Mouse (Mus musculus): ENCODE measurements around the gene Vmo1. TPM values are rescaled to one million over a fixed set of nuclear protein-coding genes. Genes with fewer than 3 reads are reported as not detected.
A peak's percentile ranks its signal among the peaks of the same experiment; 100 is the strongest.
"Not testable (repeated sequence)": the region's sequence is repeated elsewhere in the genome, so short reads cannot be mapped to it uniquely, and the experiment has no call there.

Gene Vmo1
- polyA plus RNA-seq, 1 experiment from 2014 or later: 0.44 TPM

- peak within 1 kb of the TSS; percentile 58 for H3K9ac ChIP-seq
- under 1% methylated on average over 65 of the region's 65 CpGs for WGBS (ENCODE audit: insufficient replicate concordance)
These were observed 25.6 kb upstream of the Vmo1 start, which contains the start of gene Pld2 for GRCm38 (mm10) chr11:70539877-70540587. Gene Pld2, plus strand, starts transcription at chr11:70540064.

GRCm38 (mm10) chr11:70539423-70539822 lies 25.0 kb upstream of the Vmo1 start:
- WGBS (ENCODE audit: insufficient replicate concordance): 22% methylated on average over 9 of the region's 9 CpGs
- peak overlapping the region; percentile 62 for H3K4me3 ChIP-seq
- peaks cover 54% of the 10 kb centered on the region for H3K27me3 ChIP-seq (replicated peaks)
- peak overlapping the region; percentile 81 for H3K4me2 ChIP-seq
- ATAC-seq: no peak
- H3K36me3 ChIP-seq: no peaks in the 10 kb centered on the region
- H3K9me3 ChIP-seq (replicated peaks): no peaks in the 10 kb centered on the region
- H3K27ac ChIP-seq: no peak overlapping the region
- H3K9ac ChIP-seq: peak overlapping the region; percentile 58; the same call in 1 of the 2 replicates
- peaks cover 10% of the 10 kb centered on the region for H3K4me1 ChIP-seq

More at GRCm38 (mm10) chr11:70539877-70540587, 25.6 kb upstream of the Vmo1 start, which contains the start of gene Pld2:
- peaks cover 10% of the 10 kb centered on the region for H3K4me1 ChIP-seq
- peak; percentile 89 for ATAC-seq
- H3K36me3 ChIP-seq: no peaks in the 10 kb centered on the region
- H3K9me3 ChIP-seq (replicated peaks): no peaks in the 10 kb centered on the region
- no peak within 1 kb of the TSS for H3K27ac ChIP-seq
- H3K4me2 ChIP-seq: peak within 1 kb of the TSS; percentile 81
- H3K4me3 ChIP-seq: peak within 1 kb of the TSS; percentile 62
- H3K27me3 ChIP-seq (replicated peaks): peaks cover 54% of the 10 kb centered on the region

GRCm38 (mm10) chr11:70532839-70533238 lies 18.4 kb upstream of the Vmo1 start, which contains the start of gene Gm40193:
Gene Gm40193, minus strand, starts transcription at chr11:70532939.
- Histone ChIP-seq H3K4me2 (no peak within 1 kb of the TSS), H3K27me3 (replicated peaks) (no peaks in the 10 kb centered on the region), H3K9ac (no peak within 1 kb of the TSS), H3K4me1 (no peaks in the 10 kb centered on the region), H3K36me3 (peaks cover 14% of the 10 kb centered on the region), H3K9me3 (replicated peaks) (no peaks in the 10 kb centered on the region), H3K27ac (no peak within 1 kb of the TSS), H3K4me3 (no peak within 1 kb of the TSS)
- WGBS (ENCODE audit: insufficient replicate concordance): 78% methylated on average over 6 of the region's 6 CpGs
- no peak for ATAC-seq

DNA sequence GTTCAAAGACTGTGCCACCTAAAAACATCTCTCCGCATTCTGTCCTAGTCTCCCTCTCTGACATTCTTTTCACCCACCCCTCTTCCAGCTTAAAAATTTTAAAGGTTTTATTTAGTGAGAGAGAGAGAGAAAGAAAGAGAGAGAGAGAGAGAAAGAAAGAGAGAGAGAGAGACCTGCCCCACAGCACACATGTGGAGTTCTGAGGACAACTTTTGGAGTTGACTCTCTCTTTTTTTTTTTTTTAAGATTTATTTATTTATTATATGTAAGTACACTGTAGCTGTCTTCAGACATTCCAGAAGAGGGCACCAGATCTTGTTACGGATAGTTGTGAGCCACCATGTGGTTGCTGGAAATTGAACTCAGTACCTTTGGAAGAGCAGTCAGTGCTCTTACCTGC lies 16.6 kb upstream of the Vmo1 start:
- not testable (repeated sequence) for H3K9ac ChIP-seq; ATAC-seq; H3K27ac ChIP-seq; H3K9me3 ChIP-seq (replicated peaks); H3K27me3 ChIP-seq (replicated peaks); H3K4me2 ChIP-seq; H3K4me3 ChIP-seq
- peaks cover 12% of the 10 kb centered on the region for H3K4me1 ChIP-seq
- peaks cover 32% of the 10 kb centered on the region for H3K36me3 ChIP-seq
- 66% methylated on average over 2 of the region's 2 CpGs for WGBS (ENCODE audit: insufficient replicate concordance)

- Histone ChIP-seq H3K9me3 (replicated peaks) (no peaks in the 10 kb centered on the region), H3K4me1 (peaks cover 23% of the 10 kb centered on the region), H3K4me2 (no peak overlapping the region), H3K27ac (no peak overlapping the region), H3K36me3 (peaks cover 32% of the 10 kb centered on the region), H3K9ac (no peak overlapping the region), H3K4me3 (no peak overlapping the region), H3K27me3 (replicated peaks) (no peaks in the 10 kb centered on the region)
- no peak for ATAC-seq
- WGBS (ENCODE audit: insufficient replicate concordance): 73% methylated on average over 7 of the region's 7 CpGs
These were observed 14.2 kb upstream of the Vmo1 start for GRCm38 (mm10) chr11:70528610-70529009.

DNA sequence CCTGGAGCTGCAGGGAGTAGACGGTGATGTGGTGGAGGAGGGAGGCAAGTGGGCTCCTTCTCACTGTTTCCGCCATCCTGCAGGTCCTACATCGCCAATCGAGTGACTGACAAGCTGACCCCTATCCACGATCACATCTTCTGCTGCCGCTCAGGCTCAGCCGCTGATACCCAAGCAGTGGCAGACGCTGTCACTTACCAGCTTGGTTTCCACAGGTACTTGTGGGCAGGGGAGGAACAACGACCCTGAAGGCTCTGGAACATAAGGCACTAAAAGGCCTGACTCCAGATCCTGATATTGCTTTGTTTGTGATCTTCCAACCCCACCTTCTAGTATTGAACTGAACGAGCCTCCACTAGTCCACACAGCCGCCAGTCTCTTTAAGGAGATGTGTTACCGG lies 11.8 kb upstream of the Vmo1 start:
- Histone ChIP-seq H3K36me3 (peaks cover 32% of the 10 kb centered on the region), H3K4me1 (peaks cover 23% of the 10 kb centered on the region), H3K4me2 (peak overlapping the region; percentile 75), H3K27ac (no peak overlapping the region), H3K27me3 (replicated peaks) (peaks cover 5% of the 10 kb centered on the region; the same call in 1 of the 2 replicates), H3K9me3 (replicated peaks) (no peaks in the 10 kb centered on the region), H3K9ac (peak overlapping the region; percentile 86), H3K4me3 (peak overlapping the region; percentile 86)
- WGBS (ENCODE audit: insufficient replicate concordance): 75% methylated on average over 12 of the region's 12 CpGs
- ATAC-seq: no peak

DNA sequence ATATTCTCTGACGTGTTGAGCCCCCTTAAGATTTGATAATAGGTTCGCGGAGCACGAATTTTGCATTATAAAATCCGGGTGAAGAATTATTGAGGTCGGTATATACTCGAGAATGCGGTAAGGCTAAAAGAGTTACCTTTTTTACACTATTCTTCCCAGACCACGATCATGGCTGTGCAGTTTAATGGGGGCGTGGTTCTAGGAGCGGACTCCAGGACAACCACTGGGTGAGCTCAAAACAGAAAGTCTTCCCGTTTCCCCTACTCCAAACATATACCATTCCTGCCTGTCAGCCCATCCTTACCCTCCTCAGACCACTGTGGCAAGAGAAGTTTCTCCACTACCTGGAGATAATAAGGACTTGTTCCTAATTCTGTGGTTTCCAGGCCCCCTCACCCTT lies 11.3 kb upstream of the Vmo1 start:
- 2% methylated on average over 12 of the region's 12 CpGs for WGBS (ENCODE audit: insufficient replicate concordance)
- Histone ChIP-seq H3K4me1 (peaks cover 23% of the 10 kb centered on the region), H3K4me3 (peak overlapping the region; percentile 86), H3K9me3 (replicated peaks) (no peaks in the 10 kb centered on the region), H3K9ac (peak overlapping the region; percentile 86), H3K27ac (peak overlapping the region; percentile 69; the same call in 1 of the 2 replicates), H3K27me3 (replicated peaks) (peaks cover 9% of the 10 kb centered on the region), H3K4me2 (peak overlapping the region; percentile 75), H3K36me3 (peaks cover 32% of the 10 kb centered on the region)
- no peak for ATAC-seq

DNA sequence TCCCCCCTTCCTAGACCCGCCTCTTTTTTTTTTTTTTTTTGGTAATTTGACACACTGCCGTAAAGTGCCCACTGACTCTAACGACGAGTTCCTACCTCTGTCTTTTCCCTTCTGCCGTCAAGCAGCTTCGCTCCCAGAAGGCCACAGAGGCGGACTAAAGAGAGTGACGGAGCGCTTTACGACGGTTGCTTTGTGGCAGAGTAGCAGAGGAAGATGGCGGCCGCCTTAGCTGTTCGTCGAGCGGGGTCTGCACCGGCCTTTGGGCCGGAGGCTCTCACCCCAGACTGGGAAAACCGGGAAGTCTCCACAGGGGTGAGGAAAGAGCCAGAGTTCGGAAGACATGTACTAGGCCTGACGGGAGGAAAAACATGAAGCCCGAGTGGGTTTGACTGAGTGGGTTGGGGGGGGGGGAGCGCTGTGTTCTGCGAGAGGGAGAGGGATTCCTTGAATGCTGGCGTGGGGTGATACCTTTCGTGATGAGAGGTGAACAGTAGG lies 10.8 kb upstream of the Vmo1 start, which contains the start of gene Psmb6:
Psmb6 (plus strand) TSS at position 184 of the 495 bp plus-strand sequence.
- Histone ChIP-seq H3K9ac (peak within 1 kb of the TSS; percentile 86), H3K4me3 (peak within 1 kb of the TSS; percentile 86), H3K9me3 (replicated peaks) (no peaks in the 10 kb centered on the region), H3K27ac (peak within 1 kb of the TSS; percentile 69), H3K27me3 (replicated peaks) (peaks cover 14% of the 10 kb centered on the region), H3K4me1 (peaks cover 24% of the 10 kb centered on the region), H3K4me2 (peak within 1 kb of the TSS; percentile 75), H3K36me3 (peaks cover 32% of the 10 kb centered on the region)
- ATAC-seq: peak; percentile 89
- WGBS (ENCODE audit: insufficient replicate concordance): 0% methylated on average over 25 of the region's 26 CpGs

DNA sequence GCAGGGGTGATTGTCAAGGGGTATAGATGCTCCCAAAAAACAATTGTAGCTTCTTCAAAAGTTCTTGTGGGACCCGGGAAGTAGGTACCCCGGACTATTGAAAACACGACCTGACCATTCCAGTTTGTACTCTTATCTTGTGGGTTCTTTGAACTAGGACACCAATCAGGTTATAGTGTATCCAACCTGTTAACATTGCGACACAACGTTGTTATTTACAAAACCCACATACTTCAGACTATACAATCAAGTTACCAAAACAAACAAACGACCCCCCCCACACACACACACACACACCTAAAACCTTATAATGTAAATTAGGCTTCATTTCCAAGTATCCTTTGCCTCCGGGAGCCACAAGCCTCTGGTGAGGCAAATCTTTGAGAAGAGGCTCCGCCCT lies 10.4 kb upstream of the Vmo1 start:
- WGBS (ENCODE audit: insufficient replicate concordance): 2% methylated on average over 8 of the region's 8 CpGs
- H3K36me3 ChIP-seq: peaks cover 32% of the 10 kb centered on the region
- H3K4me3 ChIP-seq: peak overlapping the region; percentile 86
- H3K4me1 ChIP-seq: peaks cover 29% of the 10 kb centered on the region
- peak; percentile 38 for ATAC-seq
- peaks cover 18% of the 10 kb centered on the region for H3K27me3 ChIP-seq (replicated peaks)
- no peak overlapping the region for H3K27ac ChIP-seq
- H3K4me2 ChIP-seq: peak overlapping the region; percentile 75
- no peaks in the 10 kb centered on the region for H3K9me3 ChIP-seq (replicated peaks)
- H3K9ac ChIP-seq: peak overlapping the region; percentile 29

- WGBS (ENCODE audit: insufficient replicate concordance): 77% methylated on average over 8 of the region's 8 CpGs
- H3K27ac ChIP-seq; H3K9me3 ChIP-seq (replicated peaks); ATAC-seq; H3K4me2 ChIP-seq; H3K4me3 ChIP-seq; H3K9ac ChIP-seq: not testable (repeated sequence)
- H3K36me3 ChIP-seq: peaks cover 24% of the 10 kb centered on the region
- H3K27me3 ChIP-seq (replicated peaks): peaks cover 26% of the 10 kb centered on the region
- peaks cover 41% of the 10 kb centered on the region for H3K4me1 ChIP-seq
These were observed 9.0 kb upstream of the Vmo1 start for GRCm38 (mm10) chr11:70523306-70523989.

- WGBS (ENCODE audit: insufficient replicate concordance): 22% methylated on average over 41 of the region's 41 CpGs
- Histone ChIP-seq H3K4me1 (peaks cover 39% of the 10 kb centered on the region), H3K9me3 (replicated peaks) (no peaks in the 10 kb centered on the region)
These were observed 5.9 kb upstream of the Vmo1 start for GRCm38 (mm10) chr11:70520178-70520769.

More at GRCm38 (mm10) chr11:70520178-70520769, 5.9 kb upstream of the Vmo1 start:
- no peak for ATAC-seq
- Histone ChIP-seq H3K27me3 (replicated peaks) (peaks cover 26% of the 10 kb centered on the region), H3K9ac (peak overlapping the region; percentile 36), H3K36me3 (no peaks in the 10 kb centered on the region), H3K27ac (peak overlapping the region; percentile 69), H3K4me2 (peak overlapping the region; percentile 56), H3K4me3 (peak overlapping the region; percentile 41)

Measured in liver, embryonic 12.5 days (tissue).